Mouse (Mus musculus) bone marrow macrophage, adult 2 months (primary cell): ENCODE data around the gene Dab1.

Experiments used
- CTCF ChIP-seq: IDR thresholded peaks from 2 replicates; pipeline ENCODE4 v1.5.1; 2012; ENCODE audit warnings: low read depth, mild to moderate bottlenecking, low read length, moderate library complexity
- POLR2A ChIP-seq: IDR thresholded peaks from 2 replicates; pipeline ENCODE4 v1.6.1; 2012; ENCODE audit warnings: mild to moderate bottlenecking, low read depth, low read length, borderline replicate concordance

- TF ChIP-seq CTCF: no peak
- TF ChIP-seq POLR2A: no peak
These were observed 355.4 kb downstream of the Dab1 start for GRCm38 (mm10) chr4:103974536-103974935.
